Mouse (Mus musculus) neural tube, embryonic 11.5 days (tissue): ENCODE data around the gene Fndc4. TPM values are rescaled to one million over a fixed set of nuclear protein-coding genes. Genes with fewer than 3 reads are reported as not detected.

ENCODE experiments used
- ATAC-seq: fragments of 200-750 bp; cut with Nextera tagmentation; 2 replicates; pipeline ENCODE4 v1.8.0; 2017; ENCODE audit warnings: moderate number of reproducible peaks, mild to moderate bottlenecking, moderate TSS enrichment, moderate library complexity; ENCODE audit not compliant: insufficient read depth, low FRiP score, low TSS enrichment
- DNase-seq: peaks from one replicate; pipeline ENCODE4 v3.0.0-alpha.2; 2015; ENCODE audit warnings: low spot score
- H3K27ac ChIP-seq: fragments of 300-500 bp; sonication (generic); 2 replicates; pipeline ENCODE4 v1.5.1; 2014; ENCODE audit warnings: low read depth, mild to moderate bottlenecking, low read length
- H3K27me3 ChIP-seq: fragments of 300-500 bp; sonication (generic); 2 replicates; pipeline ENCODE4 v1.6.1; 2014; ENCODE audit warnings: mild to moderate bottlenecking, low read length, mixed read lengths; ENCODE audit not compliant: control insufficient read depth, insufficient read depth
- H3K36me3 ChIP-seq: fragments of 300-500 bp; sonication (generic); 2 replicates; pipeline ENCODE4 v1.6.1; 2014; ENCODE audit warnings: mild to moderate bottlenecking, low read length, moderate library complexity, mixed read lengths; ENCODE audit not compliant: control insufficient read depth, insufficient read depth
- H3K4me1 ChIP-seq: fragments of 300-500 bp; sonication (generic); 2 replicates; pipeline ENCODE4 v1.6.1; 2014; ENCODE audit warnings: low read length, mixed read lengths; ENCODE audit not compliant: control insufficient read depth, insufficient read depth
- H3K4me2 ChIP-seq: fragments of 300-500 bp; sonication (generic); 2 replicates; pipeline ENCODE4 v1.6.1; 2014; ENCODE audit warnings: low read depth, mild to moderate bottlenecking, moderate library complexity
- H3K4me3 ChIP-seq: fragments of 300-500 bp; sonication (generic); 2 replicates; pipeline ENCODE4 v1.5.1; 2014; ENCODE audit warnings: low read depth, low read length
- H3K9ac ChIP-seq: fragments of 300-500 bp; sonication (generic); 2 replicates; pipeline ENCODE4 v1.6.1; 2014; ENCODE audit warnings: mild to moderate bottlenecking, low read length
- H3K9me3 ChIP-seq: fragments of 300-500 bp; sonication (generic); 2 replicates; pipeline ENCODE4 v1.6.1; 2016; ENCODE audit warnings: low read length; ENCODE audit not compliant: control insufficient read depth
- WGBS: fragments of 180-500 bp; shearing (Covaris S2); extraction: QIAGEN DNeasy Blood & Tissue Kit; methylation state at CpG from one replicate; pipeline ENCODE4 v1.1.7; 2014; 5-methylcytosine and 5-hydroxymethylcytosine counted together
- polyA plus RNA-seq: library from polyadenylated mRNA; unstranded; fragments of >200 nt; fragmentation: Nextera tagmentation; extraction: Ambion mirVana; gene quantifications from 2 replicates; pipeline ENCODE4 v1.2.1, GENCODE M21; 2014

Gene Fndc4
- polyA plus RNA-seq, 1 experiment from 2014 or later, result 71.1 TPM

DNA sequence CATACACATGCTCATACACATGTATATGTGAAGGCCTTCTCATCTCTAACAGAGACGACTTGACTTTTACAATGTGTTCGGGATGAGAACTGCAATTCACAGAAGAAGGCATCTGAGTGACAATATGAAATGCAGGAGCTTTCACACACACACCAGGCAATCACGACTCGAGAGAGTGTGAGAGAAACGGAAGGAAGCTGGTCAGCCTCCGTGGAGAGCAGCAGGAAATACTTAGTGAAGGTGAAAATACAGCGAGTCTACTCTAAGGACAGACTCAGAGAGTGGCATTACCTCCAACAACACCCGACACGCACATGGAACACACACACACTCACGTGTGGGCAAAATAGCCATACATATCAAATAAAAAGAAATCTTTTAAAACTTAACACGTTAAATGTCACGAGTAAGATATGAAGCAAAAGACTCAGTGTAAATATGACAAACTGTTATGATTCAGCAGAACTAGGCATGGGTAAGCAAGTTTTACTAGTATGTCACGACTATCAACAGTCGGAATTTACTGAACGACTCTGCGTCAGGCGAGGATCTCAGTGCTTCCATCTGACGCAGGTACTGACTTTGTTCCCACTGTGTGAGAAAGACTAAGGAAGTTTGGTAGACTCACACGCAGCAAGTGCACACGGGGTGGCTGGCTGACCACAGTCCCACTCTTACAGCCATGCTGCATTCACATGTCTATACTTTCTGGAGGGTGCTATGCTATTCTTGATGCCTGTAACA, 16.5 kb downstream of the Fndc4 start:
- Histone ChIP-seq H3K27ac (no peak overlapping the region), H3K4me2 (no peak overlapping the region), H3K9ac (no peak overlapping the region), H3K9me3 (no peaks in the 10 kb centered on the region), H3K4me3 (no peak overlapping the region), H3K36me3 (peaks cover 10% of the 10 kb centered on the region), H3K4me1 (no peaks in the 10 kb centered on the region), H3K27me3 (no peaks in the 10 kb centered on the region)
- ATAC-seq (no peak), DNase-seq (no peak)
- WGBS, result 88% methylated on average over 20 of the region's 20 CpGs

- no peak overlapping the region for H3K9ac ChIP-seq
- no peak overlapping the region for H3K4me3 ChIP-seq
- no peak overlapping the region for H3K27ac ChIP-seq
- ATAC-seq (no peak), DNase-seq (no peak)
- no peaks in the 10 kb centered on the region for H3K4me1 ChIP-seq
- no peak overlapping the region for H3K4me2 ChIP-seq
- no peaks in the 10 kb centered on the region for H3K9me3 ChIP-seq
- WGBS, result 91% methylated on average over 6 of the region's 6 CpGs
- H3K36me3 ChIP-seq, result peaks cover 5% of the 10 kb centered on the region
- H3K27me3 ChIP-seq, result no peaks in the 10 kb centered on the region
Measured at GRCm38 (mm10) chr5:31273018-31273417, 22.9 kb downstream of the Fndc4 start.

DNA sequence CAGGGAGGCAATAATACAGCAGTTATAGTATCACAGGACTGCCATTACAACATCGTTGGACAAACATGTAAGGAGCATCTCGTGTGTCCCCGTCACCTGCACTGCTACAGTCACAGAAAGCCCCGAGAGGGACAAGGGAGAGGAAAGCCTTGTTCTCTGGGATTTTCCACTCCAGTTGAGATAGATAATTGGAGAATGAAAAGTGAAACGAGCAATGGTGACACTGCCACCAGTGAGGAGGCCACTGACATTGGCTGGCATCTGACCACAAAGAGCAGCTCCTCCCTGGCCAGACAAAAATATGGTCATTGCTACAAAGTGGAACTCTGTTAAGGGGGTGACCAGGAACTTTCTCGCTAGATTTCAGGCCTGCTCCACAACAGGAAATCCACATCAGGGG, 28.2 kb downstream of the Fndc4 start:
- DNase-seq, result no peak
- Histone ChIP-seq H3K9me3 (no peaks in the 10 kb centered on the region), H3K36me3 (peaks cover 14% of the 10 kb centered on the region), H3K27me3 (no peaks in the 10 kb centered on the region), H3K9ac (no peak overlapping the region), H3K4me1 (no peaks in the 10 kb centered on the region), H3K4me2 (no peak overlapping the region), H3K27ac (no peak overlapping the region), H3K4me3 (no peak overlapping the region)
- WGBS, result 69% methylated on average over 6 of the region's 6 CpGs
- no peak for ATAC-seq

- Histone ChIP-seq H3K36me3 (peaks cover 14% of the 10 kb centered on the region), H3K4me3 (no peak overlapping the region), H3K27ac (no peak overlapping the region), H3K4me2 (no peak overlapping the region), H3K27me3 (no peaks in the 10 kb centered on the region), H3K4me1 (no peaks in the 10 kb centered on the region), H3K9ac (no peak overlapping the region), H3K9me3 (no peaks in the 10 kb centered on the region)
- DNase-seq (no peak), ATAC-seq (no peak)
- WGBS, result 92% methylated on average over 7 of the region's 7 CpGs
Measured at GRCm38 (mm10) chr5:31266101-31266500, 29.8 kb downstream of the Fndc4 start.

DNA sequence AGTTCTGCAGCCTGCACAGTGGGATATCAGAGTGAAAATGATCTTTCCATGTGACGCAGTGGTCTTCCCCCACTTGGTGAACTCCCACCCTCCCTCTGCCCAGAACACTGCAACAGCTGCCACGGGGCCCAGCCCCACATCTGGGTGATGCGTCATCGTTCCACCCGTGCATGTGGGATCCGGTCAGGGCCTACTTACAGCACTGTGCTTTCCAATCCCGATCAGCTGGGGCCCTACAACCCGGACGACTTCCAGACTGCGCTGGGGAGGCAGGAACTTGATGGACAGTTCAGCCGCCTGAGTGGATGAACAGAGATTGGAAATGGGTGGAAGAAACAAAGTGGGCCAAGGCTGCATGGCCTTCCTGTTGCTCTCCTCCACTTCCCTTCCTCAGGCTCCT, 38.3 kb downstream of the Fndc4 start:
- H3K9ac ChIP-seq, result no peak overlapping the region

GRCm38 (mm10) chr5:31255971-31256370, 39.9 kb downstream of the Fndc4 start:
- Histone ChIP-seq H3K27ac (no peak overlapping the region), H3K27me3 (no peaks in the 10 kb centered on the region), H3K4me2 (no peak overlapping the region), H3K9ac (no peak overlapping the region), H3K4me1 (peaks cover 9% of the 10 kb centered on the region; the same call in 1 of the 2 replicates), H3K36me3 (peaks cover 16% of the 10 kb centered on the region), H3K4me3 (no peak overlapping the region), H3K9me3 (no peaks in the 10 kb centered on the region)
- no peak for ATAC-seq
- no peak for DNase-seq
- 84% methylated on average over 2 of the region's 2 CpGs for WGBS

More for the DNA sequence above, 38.3 kb downstream of the Fndc4 start:
- no peak for ATAC-seq
- Histone ChIP-seq H3K27me3 (no peaks in the 10 kb centered on the region), H3K4me1 (no peaks in the 10 kb centered on the region), H3K9me3 (no peaks in the 10 kb centered on the region), H3K4me3 (no peak overlapping the region), H3K4me2 (no peak overlapping the region), H3K27ac (no peak overlapping the region), H3K36me3 (peaks cover 11% of the 10 kb centered on the region)
- WGBS, result 76% methylated on average over 11 of the region's 11 CpGs
- DNase-seq, result no peak

- Histone ChIP-seq H3K4me1 (peaks cover 9% of the 10 kb centered on the region; the same call in 1 of the 2 replicates), H3K27me3 (no peaks in the 10 kb centered on the region), H3K9me3 (no peaks in the 10 kb centered on the region), H3K4me2 (no peak overlapping the region), H3K9ac (no peak overlapping the region), H3K27ac (no peak overlapping the region), H3K4me3 (no peak overlapping the region), H3K36me3 (peaks cover 21% of the 10 kb centered on the region)
- ATAC-seq (no peak), DNase-seq (no peak)
- WGBS, result 90% methylated on average over 2 of the region's 2 CpGs
Measured at GRCm38 (mm10) chr5:31255381-31255780, 40.5 kb downstream of the Fndc4 start.

DNA sequence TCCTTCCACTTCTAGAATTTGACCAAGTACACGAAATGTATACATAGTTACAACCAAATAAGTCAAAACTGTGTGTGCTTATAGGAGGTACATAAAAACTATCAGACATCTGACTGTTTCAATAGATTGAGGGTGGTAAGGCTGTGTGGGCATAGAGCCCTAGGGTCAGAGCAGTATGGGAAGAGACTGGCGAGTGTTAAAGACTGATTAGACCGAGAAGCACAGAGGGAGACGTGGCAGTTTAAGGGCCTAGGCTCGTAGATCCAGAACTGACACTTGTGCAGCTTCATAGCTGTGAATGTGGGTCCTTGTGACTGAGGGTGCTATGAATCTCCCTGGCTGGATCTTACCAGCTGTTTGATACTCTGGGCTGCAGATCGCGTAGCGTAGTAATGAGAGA, 41.0 kb downstream of the Fndc4 start:
- H3K4me2 ChIP-seq, result no peak overlapping the region
- peaks cover 23% of the 10 kb centered on the region for H3K36me3 ChIP-seq
- H3K27ac ChIP-seq, result no peak overlapping the region
- ATAC-seq (no peak), DNase-seq (no peak)
- peaks cover 9% of the 10 kb centered on the region; the same call in 1 of the 2 replicates for H3K4me1 ChIP-seq
- H3K9me3 ChIP-seq, result no peaks in the 10 kb centered on the region
- 89% methylated on average over 8 of the region's 8 CpGs for WGBS
- no peak overlapping the region for H3K9ac ChIP-seq
- no peak overlapping the region for H3K4me3 ChIP-seq
- H3K27me3 ChIP-seq, result no peaks in the 10 kb centered on the region

GRCm38 (mm10) chr5:31254452-31254851, 41.4 kb downstream of the Fndc4 start:
- WGBS, result 90% methylated on average over 7 of the region's 7 CpGs
- no peak for ATAC-seq
- peaks cover 23% of the 10 kb centered on the region for H3K36me3 ChIP-seq

More at GRCm38 (mm10) chr5:31254452-31254851, 41.4 kb downstream of the Fndc4 start:
- H3K9ac ChIP-seq, result no peak overlapping the region
- H3K27me3 ChIP-seq, result no peaks in the 10 kb centered on the region
- H3K4me2 ChIP-seq, result no peak overlapping the region
- H3K27ac ChIP-seq, result no peak overlapping the region
- peaks cover 9% of the 10 kb centered on the region; the same call in 1 of the 2 replicates for H3K4me1 ChIP-seq
- H3K4me3 ChIP-seq, result no peak overlapping the region
- DNase-seq, result no peak
- H3K9me3 ChIP-seq, result no peaks in the 10 kb centered on the region
